Mouse (Mus musculus): Measurements from ENCODE around the gene Heatr1. TPM values are rescaled to one million over a fixed set of nuclear protein-coding genes. Genes with fewer than 3 reads are reported as not detected.
A peak's percentile ranks its signal among the peaks of the same experiment; 100 is the strongest.

The Heatr1 gene
- polyA plus RNA-seq, 1 experiment, result 66.3 TPM

DNA sequence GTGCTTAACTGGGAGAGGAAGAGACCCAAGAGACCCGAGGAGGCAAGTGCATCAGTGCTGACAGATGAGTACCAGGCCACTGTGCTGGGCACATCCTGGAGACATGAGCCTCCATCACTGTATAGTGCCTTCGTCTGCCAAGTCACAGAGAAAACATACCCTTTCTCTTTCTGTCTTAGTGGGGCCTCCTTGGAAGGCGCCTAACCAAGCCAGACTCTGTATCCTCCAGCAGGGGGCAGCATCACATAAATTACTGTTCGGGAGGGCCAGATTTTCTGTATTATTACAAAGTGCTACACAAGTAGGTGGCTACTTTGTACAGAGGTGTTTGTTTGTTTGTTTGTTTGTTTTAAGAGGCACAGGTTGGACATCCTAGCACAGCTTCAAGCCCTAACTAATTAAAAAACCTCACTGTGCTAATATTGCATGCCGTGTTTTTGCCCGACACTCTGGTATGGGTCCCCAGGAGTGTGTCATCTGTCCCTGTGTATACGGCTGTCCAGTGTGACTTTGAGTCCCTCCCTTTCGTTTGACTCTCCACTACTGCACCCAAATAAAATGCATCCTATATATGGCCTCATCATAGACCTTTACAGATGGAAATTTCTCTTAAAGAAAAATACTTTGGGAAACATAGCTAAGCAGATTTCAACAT is 79.0 kb downstream of the Heatr1 start:
- H3K36me3 ChIP-seq (ENCODE audit: control insufficient read depth, insufficient read depth, low read length), result no peaks in the 10 kb centered on the region
- H3K27me3 ChIP-seq (ENCODE audit: control insufficient read depth, insufficient read depth, low read length), result no peaks in the 10 kb centered on the region
- DNase-seq, result peak; percentile 83
- 46% methylated on average over 8 of the region's 8 CpGs for WGBS
- no peak overlapping the region for H3K27ac ChIP-seq (ENCODE audit: control insufficient read depth, insufficient read depth, low read length)
- H3K4me3 ChIP-seq (ENCODE audit: control insufficient read depth, insufficient read depth, low read length), result no peak overlapping the region
- no peak for TF ChIP-seq CTCF (IDR thresholded peaks at IDR 0.05; ENCODE audit: borderline replicate concordance, control insufficient read depth, extremely low read depth, insufficient read depth, low read length, poor library complexity)
- TF ChIP-seq POLR2A (IDR thresholded peaks at IDR 0.05; ENCODE audit: control insufficient read depth, extremely low read depth, insufficient read depth, low read length, poor library complexity), result no peak
- H3K4me1 ChIP-seq (replicated peaks; ENCODE audit: control insufficient read depth, insufficient read depth, low read length), result peaks cover 11% of the 10 kb centered on the region

DNA sequence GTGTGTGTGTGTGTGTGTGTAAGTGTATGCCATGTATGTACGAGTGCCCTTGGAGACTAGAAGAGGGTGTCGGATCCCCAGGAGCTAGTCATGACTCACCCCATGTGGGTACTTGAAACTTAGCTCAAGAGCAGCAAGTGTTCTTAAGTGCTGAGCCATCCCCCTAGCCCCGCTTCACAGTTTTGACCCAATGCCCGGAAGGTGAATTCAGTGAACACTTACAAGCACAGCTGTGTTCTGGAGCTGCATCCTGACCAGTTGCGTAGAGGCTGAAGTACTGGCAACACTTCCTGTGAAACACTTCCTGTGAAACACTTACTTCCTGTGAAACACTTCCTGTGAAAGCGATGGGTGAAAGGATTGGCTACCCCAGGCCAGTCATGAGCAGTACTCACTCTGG is 80.4 kb downstream of the Heatr1 start:
- no peaks in the 10 kb centered on the region for H3K36me3 ChIP-seq (ENCODE audit: control insufficient read depth, insufficient read depth, low read length)
- peak overlapping the region; percentile 3; the same call in 1 of the 2 replicates for H3K27ac ChIP-seq (ENCODE audit: control insufficient read depth, insufficient read depth, low read length)
- peak; percentile 14 for DNase-seq
- H3K4me1 ChIP-seq (replicated peaks; ENCODE audit: control insufficient read depth, insufficient read depth, low read length), result peaks cover 11% of the 10 kb centered on the region
- 80% methylated on average over 6 of the region's 6 CpGs for WGBS
- no peaks in the 10 kb centered on the region for H3K27me3 ChIP-seq (ENCODE audit: control insufficient read depth, insufficient read depth, low read length)
- TF ChIP-seq POLR2A (IDR thresholded peaks at IDR 0.05; ENCODE audit: control insufficient read depth, extremely low read depth, insufficient read depth, low read length, poor library complexity) (no peak), CTCF (IDR thresholded peaks at IDR 0.05; ENCODE audit: borderline replicate concordance, control insufficient read depth, extremely low read depth, insufficient read depth, low read length, poor library complexity) (no peak)
- H3K4me3 ChIP-seq (ENCODE audit: control insufficient read depth, insufficient read depth, low read length), result no peak overlapping the region

GRCm38 (mm10) chr13:12476886-12477285 is 82.1 kb downstream of the Heatr1 start:
- H3K27me3 ChIP-seq (ENCODE audit: control insufficient read depth, insufficient read depth, low read length), result no peaks in the 10 kb centered on the region
- peaks cover 11% of the 10 kb centered on the region for H3K4me1 ChIP-seq (replicated peaks; ENCODE audit: control insufficient read depth, insufficient read depth, low read length)
- H3K4me3 ChIP-seq (ENCODE audit: control insufficient read depth, insufficient read depth, low read length), result no peak overlapping the region
- H3K36me3 ChIP-seq (ENCODE audit: control insufficient read depth, insufficient read depth, low read length), result no peaks in the 10 kb centered on the region
- TF ChIP-seq POLR2A (IDR thresholded peaks at IDR 0.05; ENCODE audit: control insufficient read depth, extremely low read depth, insufficient read depth, low read length, poor library complexity) (no peak), CTCF (IDR thresholded peaks at IDR 0.05; ENCODE audit: borderline replicate concordance, control insufficient read depth, extremely low read depth, insufficient read depth, low read length, poor library complexity) (no peak)
- 97% methylated on average over 4 of the region's 4 CpGs for WGBS
- no peak overlapping the region for H3K27ac ChIP-seq (ENCODE audit: control insufficient read depth, insufficient read depth, low read length)
- no peak for DNase-seq

GRCm38 (mm10) chr13:12478301-12478700 is 83.5 kb downstream of the Heatr1 start:
- Histone ChIP-seq H3K4me3 (ENCODE audit: control insufficient read depth, insufficient read depth, low read length) (no peak overlapping the region), H3K36me3 (ENCODE audit: control insufficient read depth, insufficient read depth, low read length) (no peaks in the 10 kb centered on the region), H3K4me1 (replicated peaks; ENCODE audit: control insufficient read depth, insufficient read depth, low read length) (peaks cover 11% of the 10 kb centered on the region), H3K27me3 (ENCODE audit: control insufficient read depth, insufficient read depth, low read length) (no peaks in the 10 kb centered on the region), H3K27ac (ENCODE audit: control insufficient read depth, insufficient read depth, low read length) (no peak overlapping the region)
- no peak for DNase-seq
- 87% methylated on average over 15 of the region's 15 CpGs for WGBS
- TF ChIP-seq POLR2A (IDR thresholded peaks at IDR 0.05; ENCODE audit: control insufficient read depth, extremely low read depth, insufficient read depth, low read length, poor library complexity), result no peak
- TF ChIP-seq CTCF (IDR thresholded peaks at IDR 0.05; ENCODE audit: borderline replicate concordance, control insufficient read depth, extremely low read depth, insufficient read depth, low read length, poor library complexity), result no peak

GRCm38 (mm10) chr13:12479802-12480201 is 85.0 kb downstream of the Heatr1 start:
- H3K36me3 ChIP-seq (ENCODE audit: control insufficient read depth, insufficient read depth, low read length), result no peaks in the 10 kb centered on the region
- no peak for DNase-seq
- no peaks in the 10 kb centered on the region for H3K27me3 ChIP-seq (ENCODE audit: control insufficient read depth, insufficient read depth, low read length)
- WGBS, result 95% methylated on average over 6 of the region's 6 CpGs
- no peak for TF ChIP-seq POLR2A (IDR thresholded peaks at IDR 0.05; ENCODE audit: control insufficient read depth, extremely low read depth, insufficient read depth, low read length, poor library complexity)
- TF ChIP-seq CTCF (IDR thresholded peaks at IDR 0.05; ENCODE audit: borderline replicate concordance, control insufficient read depth, extremely low read depth, insufficient read depth, low read length, poor library complexity), result no peak
- H3K4me1 ChIP-seq (replicated peaks; ENCODE audit: control insufficient read depth, insufficient read depth, low read length), result peaks cover 11% of the 10 kb centered on the region
- no peak overlapping the region for H3K27ac ChIP-seq (ENCODE audit: control insufficient read depth, insufficient read depth, low read length)
- no peak overlapping the region for H3K4me3 ChIP-seq (ENCODE audit: control insufficient read depth, insufficient read depth, low read length)

- no peak overlapping the region for H3K27ac ChIP-seq (ENCODE audit: control insufficient read depth, insufficient read depth, low read length)
- WGBS, result 99% methylated on average over 2 of the region's 2 CpGs
- no peak for TF ChIP-seq CTCF (IDR thresholded peaks at IDR 0.05; ENCODE audit: borderline replicate concordance, control insufficient read depth, extremely low read depth, insufficient read depth, low read length, poor library complexity)
- TF ChIP-seq POLR2A (IDR thresholded peaks at IDR 0.05; ENCODE audit: control insufficient read depth, extremely low read depth, insufficient read depth, low read length, poor library complexity), result no peak
- DNase-seq, result no peak
- no peaks in the 10 kb centered on the region for H3K36me3 ChIP-seq (ENCODE audit: control insufficient read depth, insufficient read depth, low read length)
- no peaks in the 10 kb centered on the region for H3K27me3 ChIP-seq (ENCODE audit: control insufficient read depth, insufficient read depth, low read length)
- H3K4me3 ChIP-seq (ENCODE audit: control insufficient read depth, insufficient read depth, low read length), result no peak overlapping the region
- H3K4me1 ChIP-seq (replicated peaks; ENCODE audit: control insufficient read depth, insufficient read depth, low read length), result no peaks in the 10 kb centered on the region
These were observed 90.4 kb downstream of the Heatr1 start for GRCm38 (mm10) chr13:12485197-12485596.

GRCm38 (mm10) chr13:12485640-12486039 is 90.8 kb downstream of the Heatr1 start:
- no peak for TF ChIP-seq CTCF (IDR thresholded peaks at IDR 0.05; ENCODE audit: borderline replicate concordance, control insufficient read depth, extremely low read depth, insufficient read depth, low read length, poor library complexity)
- no peak for TF ChIP-seq POLR2A (IDR thresholded peaks at IDR 0.05; ENCODE audit: control insufficient read depth, extremely low read depth, insufficient read depth, low read length, poor library complexity)
- Histone ChIP-seq H3K36me3 (ENCODE audit: control insufficient read depth, insufficient read depth, low read length) (no peaks in the 10 kb centered on the region), H3K27ac (ENCODE audit: control insufficient read depth, insufficient read depth, low read length) (no peak overlapping the region), H3K27me3 (ENCODE audit: control insufficient read depth, insufficient read depth, low read length) (no peaks in the 10 kb centered on the region), H3K4me3 (ENCODE audit: control insufficient read depth, insufficient read depth, low read length) (no peak overlapping the region), H3K4me1 (replicated peaks; ENCODE audit: control insufficient read depth, insufficient read depth, low read length) (no peaks in the 10 kb centered on the region)
- WGBS, result 84% methylated on average over 7 of the region's 7 CpGs
- no peak for DNase-seq

Data from thymus, adult 2 months (tissue).